18 mouse cellular contexts compared by ENCODE assay signal in genomic region chr10:86173284-86173683, GRCm38 (mm10).
"Had no signal": no experiment of that assay in that cellular context is flagged by ENCODE, and none has a peak within 500 bp of the region (broad histone marks: within the 10 kb centered on the region; RNA-seq: fewer than 3 reads in every experiment).

No protein-coding gene starts in this region.

- H3K4me2 ChIP-seq: kidney, embryonic 15.5 days; limb, embryonic 12.5 days; limb, embryonic 15.5 days; liver, embryonic 11.5 days; lung, embryonic 15.5 days; midbrain, embryonic 12.5 days; midbrain, embryonic 15.5 days; neural tube, embryonic 13.5 days had no signal

- H3K27me3 ChIP-seq: kidney, embryonic 15.5 days; limb, embryonic 12.5 days; limb, embryonic 15.5 days; lung, embryonic 15.5 days; midbrain, embryonic 12.5 days; midbrain, embryonic 15.5 days; neural tube, embryonic 13.5 days had no signal

- H3K4me3 ChIP-seq: kidney, embryonic 15.5 days; limb, embryonic 12.5 days; limb, embryonic 15.5 days; lung, embryonic 15.5 days; midbrain, embryonic 12.5 days; midbrain, embryonic 15.5 days; neural tube, embryonic 13.5 days had no signal

- H3K36me3 ChIP-seq: kidney, embryonic 15.5 days; limb, embryonic 12.5 days; limb, embryonic 15.5 days; lung, embryonic 15.5 days; midbrain, embryonic 12.5 days; midbrain, embryonic 15.5 days; neural tube, embryonic 13.5 days had no signal

- H3K27ac ChIP-seq: kidney, embryonic 15.5 days; limb, embryonic 12.5 days; limb, embryonic 15.5 days; liver, embryonic 14.5 days; lung, embryonic 15.5 days; midbrain, embryonic 12.5 days; midbrain, embryonic 15.5 days; neural tube, embryonic 13.5 days had no signal

- H3K9me3 ChIP-seq: kidney, embryonic 15.5 days; limb, embryonic 12.5 days; limb, embryonic 15.5 days; lung, embryonic 15.5 days; midbrain, embryonic 12.5 days; midbrain, embryonic 15.5 days; neural tube, embryonic 13.5 days had no signal

- DNase-seq: kidney, adult 8-10 months; kidney, postnatal 10 days; kidney, postnatal 36 days; left cerebral cortex, postnatal 4 days; lung, adult 18-20 months; lung, postnatal 10 days; thymus, adult 18-20 months; thymus, postnatal 14 days; thymus, postnatal 4 days had no signal

- H3K9ac ChIP-seq: kidney, embryonic 15.5 days; limb, embryonic 12.5 days; limb, embryonic 15.5 days; liver, embryonic 14.5 days; lung, embryonic 15.5 days; midbrain, embryonic 12.5 days; midbrain, embryonic 15.5 days; neural tube, embryonic 13.5 days had no signal

- ATAC-seq: midbrain, embryonic 15.5 days had no signal

- H3K4me1 ChIP-seq: kidney, embryonic 15.5 days; limb, embryonic 12.5 days; limb, embryonic 15.5 days; lung, embryonic 15.5 days; midbrain, embryonic 12.5 days; midbrain, embryonic 15.5 days; neural tube, embryonic 13.5 days had no signal
